Mouse (Mus musculus): Measurements from ENCODE around the gene Tcf3.

DNA sequence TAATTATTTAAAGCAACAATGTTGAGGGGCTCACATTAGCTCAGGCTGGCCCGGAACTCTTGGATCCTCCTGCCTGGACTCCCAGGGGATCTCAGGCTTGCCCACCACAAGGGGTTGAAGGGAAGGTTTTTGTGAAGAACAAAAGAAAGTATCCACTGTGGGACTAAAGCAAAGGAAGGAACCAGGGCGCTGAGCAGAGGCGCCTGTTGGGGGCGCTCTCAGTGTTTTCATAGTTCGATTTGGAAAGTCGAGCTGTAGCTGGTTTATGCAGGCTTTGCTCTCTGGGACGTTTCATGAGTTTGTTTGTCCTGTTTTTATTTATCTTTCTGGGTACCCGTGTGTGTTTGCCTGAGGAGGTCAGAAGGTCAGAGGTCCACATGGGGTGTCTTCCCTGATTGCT lies 8.2 kb upstream of the Tcf3 start:
- TF ChIP-seq POLR2A (IDR thresholded peaks at IDR 0.05; ENCODE audit: borderline replicate concordance, extremely low read depth, insufficient read depth, insufficient read length, poor library complexity, severe bottlenecking), result no peak
- TF ChIP-seq CTCF (IDR thresholded peaks at IDR 0.05; ENCODE audit: borderline replicate concordance, extremely low read depth, insufficient read depth, insufficient read length), result 0 out of 2 replicates have a peak, but pooled peaks have one; percentile 8
